Mouse (Mus musculus): ENCODE results near the gene Itga9. TPM values are rescaled to one million over a fixed set of nuclear protein-coding genes. Genes with fewer than 3 reads are reported as not detected.

Gene Itga9
- total and polyA plus RNA-seq, 2 experiments from 2014 or later: 0.99 to 3.3 TPM

DNA sequence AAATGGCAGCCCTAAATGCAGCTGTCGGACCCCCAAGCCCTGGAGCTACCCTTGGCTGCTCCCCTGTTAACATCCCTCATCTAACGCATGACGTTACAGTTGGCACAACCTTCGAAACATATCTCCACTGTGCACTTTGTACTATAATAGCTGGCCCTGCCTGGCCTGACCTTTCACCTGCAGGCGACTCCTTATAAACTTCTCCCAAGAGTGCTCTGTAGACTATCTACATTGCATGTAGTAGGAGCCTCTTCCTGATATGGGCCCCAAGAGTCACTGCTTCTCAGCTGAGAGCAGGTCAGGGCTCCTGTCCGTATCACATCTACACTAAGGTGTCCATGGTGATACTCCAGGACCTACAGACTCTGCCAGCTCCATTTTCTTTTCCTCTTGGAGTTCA, 199.2 kb downstream of the Itga9 start:
- no peak overlapping the region for H3K9ac ChIP-seq
- H3K27ac ChIP-seq (ENCODE audit: low read depth, low read length): no peak overlapping the region
- no peak overlapping the region for H3K4me3 ChIP-seq (ENCODE audit: low read depth, low read length)
- no peak overlapping the region for H3K4me2 ChIP-seq (ENCODE audit: low read depth)
- H3K36me3 ChIP-seq (ENCODE audit: insufficient read depth): no peaks in the 10 kb centered on the region
- DNase-seq (no peak), ATAC-seq (no peak)
- 91% methylated on average over 6 of the region's 6 CpGs for WGBS
- no peaks in the 10 kb centered on the region for H3K4me1 ChIP-seq (ENCODE audit: insufficient read depth)
- H3K27me3 ChIP-seq (ENCODE audit: insufficient read depth, low read length): no peaks in the 10 kb centered on the region
- TF ChIP-seq CTCF (IDR thresholded peaks at IDR 0.05; ENCODE audit: low read depth): no peak
- no peaks in the 10 kb centered on the region for H3K9me3 ChIP-seq (ENCODE audit: low read length)

DNA sequence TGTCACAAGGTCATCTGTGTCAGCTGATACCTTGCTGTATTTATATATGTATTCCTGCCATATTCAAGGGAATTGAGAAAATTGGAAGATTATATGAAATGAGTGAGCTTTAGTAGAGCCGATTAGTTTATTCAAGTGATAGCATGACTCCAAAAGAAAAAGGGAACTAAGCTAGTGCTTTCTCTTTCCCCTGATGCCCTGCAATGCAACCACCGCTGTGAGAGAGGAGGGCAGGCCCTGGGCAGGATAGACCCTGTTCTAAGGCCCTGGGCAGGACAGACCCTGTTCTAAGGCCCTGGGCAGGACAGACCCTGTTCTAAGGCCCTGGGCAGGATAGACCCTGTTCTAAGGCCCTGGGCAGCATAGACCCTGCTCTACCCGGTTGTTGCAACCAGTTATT, 201.2 kb downstream of the Itga9 start:
- Histone ChIP-seq H3K36me3 (ENCODE audit: insufficient read depth) (no peaks in the 10 kb centered on the region), H3K4me3 (ENCODE audit: low read depth, low read length) (no peak overlapping the region), H3K4me2 (ENCODE audit: low read depth) (no peak overlapping the region), H3K9me3 (ENCODE audit: low read length) (no peaks in the 10 kb centered on the region), H3K4me1 (ENCODE audit: insufficient read depth) (no peaks in the 10 kb centered on the region), H3K27ac (ENCODE audit: low read depth, low read length) (no peak overlapping the region), H3K27me3 (ENCODE audit: insufficient read depth, low read length) (no peaks in the 10 kb centered on the region), H3K9ac (no peak overlapping the region)
- TF ChIP-seq CTCF (IDR thresholded peaks at IDR 0.05; ENCODE audit: low read depth): no peak
- DNase-seq: no peak
- ATAC-seq: no peak
- 95% methylated on average over 3 of the region's 3 CpGs for WGBS

DNA sequence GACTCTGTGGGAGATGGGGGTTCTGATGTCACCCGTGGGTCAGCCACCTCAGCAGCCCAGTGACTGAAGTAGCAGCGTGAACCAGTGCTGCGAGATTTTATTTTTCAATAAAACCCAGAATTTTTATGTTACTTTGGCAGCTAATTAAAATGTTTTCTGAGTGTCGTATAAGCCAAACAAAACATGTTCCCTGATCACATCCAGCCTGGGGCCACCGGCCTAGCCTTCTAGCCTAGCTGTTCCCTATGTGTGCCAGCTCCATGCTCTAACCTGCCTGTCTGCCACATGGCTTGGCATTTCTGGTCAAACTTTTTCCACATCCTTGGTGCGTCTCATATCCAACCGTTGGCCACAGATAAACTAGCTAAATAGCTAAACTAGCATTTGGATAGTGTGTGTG, 205.7 kb downstream of the Itga9 start:
- H3K4me3 ChIP-seq (ENCODE audit: low read depth, low read length): no peak overlapping the region
- no peaks in the 10 kb centered on the region for H3K9me3 ChIP-seq (ENCODE audit: low read length)
- no peak overlapping the region for H3K27ac ChIP-seq (ENCODE audit: low read depth, low read length)
- WGBS: 78% methylated on average over 7 of the region's 7 CpGs
- ATAC-seq (no peak), DNase-seq (no peak)
- TF ChIP-seq CTCF (IDR thresholded peaks at IDR 0.05; ENCODE audit: low read depth): no peak
- H3K4me2 ChIP-seq (ENCODE audit: low read depth): no peak overlapping the region
- no peaks in the 10 kb centered on the region for H3K27me3 ChIP-seq (ENCODE audit: insufficient read depth, low read length)
- no peaks in the 10 kb centered on the region for H3K36me3 ChIP-seq (ENCODE audit: insufficient read depth)
- H3K9ac ChIP-seq: no peak overlapping the region
- no peaks in the 10 kb centered on the region for H3K4me1 ChIP-seq (ENCODE audit: insufficient read depth)

DNA sequence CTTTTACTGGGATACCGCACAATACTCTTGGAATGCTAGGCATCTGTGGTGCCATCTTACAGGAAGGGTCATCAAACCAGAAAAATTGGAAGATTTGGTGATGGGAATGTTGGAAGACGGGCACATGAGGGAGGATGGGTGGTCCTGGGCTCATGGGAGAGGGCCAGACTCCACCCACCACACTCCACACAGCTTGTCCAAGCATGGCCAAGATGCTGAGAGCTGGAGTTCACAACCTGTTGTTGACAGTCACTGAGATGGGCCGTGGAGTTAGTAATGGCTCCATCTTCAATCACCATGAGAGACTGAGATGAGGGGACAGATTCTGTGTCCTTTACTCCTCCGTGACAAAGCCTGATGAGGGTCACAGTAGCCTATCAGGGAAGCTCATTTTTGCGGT, 207.0 kb downstream of the Itga9 start:
- DNase-seq: no peak
- H3K4me3 ChIP-seq (ENCODE audit: low read depth, low read length): no peak overlapping the region
- no peak overlapping the region for H3K27ac ChIP-seq (ENCODE audit: low read depth, low read length)
- TF ChIP-seq CTCF (IDR thresholded peaks at IDR 0.05; ENCODE audit: low read depth): no peak
- no peaks in the 10 kb centered on the region for H3K4me1 ChIP-seq (ENCODE audit: insufficient read depth)
- no peak overlapping the region for H3K4me2 ChIP-seq (ENCODE audit: low read depth)
- no peaks in the 10 kb centered on the region for H3K27me3 ChIP-seq (ENCODE audit: insufficient read depth, low read length)
- no peak overlapping the region for H3K9ac ChIP-seq
- H3K9me3 ChIP-seq (ENCODE audit: low read length): no peaks in the 10 kb centered on the region
- ATAC-seq: no peak
- 86% methylated on average over 5 of the region's 5 CpGs for WGBS
- H3K36me3 ChIP-seq (ENCODE audit: insufficient read depth): no peaks in the 10 kb centered on the region

DNA sequence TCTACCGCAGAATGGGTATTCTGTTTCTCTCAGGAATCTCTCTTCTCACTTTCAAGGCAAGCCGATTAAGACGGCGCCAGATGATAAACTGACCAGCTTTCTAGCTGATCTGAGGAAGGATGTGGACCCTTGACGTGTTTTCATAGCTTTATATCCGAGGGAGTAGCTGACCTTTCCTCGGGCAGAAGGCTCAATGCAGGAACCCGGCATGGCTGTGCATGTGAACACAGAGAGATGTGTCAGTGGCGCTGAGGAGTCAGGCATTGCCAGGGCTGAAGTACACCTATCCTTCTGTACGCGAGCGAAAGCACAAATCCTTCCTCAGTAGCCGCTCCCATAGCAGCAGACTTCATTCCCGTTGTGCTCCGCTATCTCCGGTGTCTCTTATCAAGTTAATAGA, 207.6 kb downstream of the Itga9 start:
- Histone ChIP-seq H3K27me3 (ENCODE audit: insufficient read depth, low read length) (no peaks in the 10 kb centered on the region), H3K27ac (ENCODE audit: low read depth, low read length) (no peak overlapping the region), H3K4me1 (ENCODE audit: insufficient read depth) (no peaks in the 10 kb centered on the region), H3K9me3 (ENCODE audit: low read length) (no peaks in the 10 kb centered on the region), H3K4me3 (ENCODE audit: low read depth, low read length) (no peak overlapping the region), H3K36me3 (ENCODE audit: insufficient read depth) (no peaks in the 10 kb centered on the region), H3K4me2 (ENCODE audit: low read depth) (no peak overlapping the region), H3K9ac (no peak overlapping the region)
- DNase-seq (no peak), ATAC-seq (no peak)
- 92% methylated on average over 16 of the region's 16 CpGs for WGBS
- TF ChIP-seq CTCF (IDR thresholded peaks at IDR 0.05; ENCODE audit: low read depth): no peak

DNA sequence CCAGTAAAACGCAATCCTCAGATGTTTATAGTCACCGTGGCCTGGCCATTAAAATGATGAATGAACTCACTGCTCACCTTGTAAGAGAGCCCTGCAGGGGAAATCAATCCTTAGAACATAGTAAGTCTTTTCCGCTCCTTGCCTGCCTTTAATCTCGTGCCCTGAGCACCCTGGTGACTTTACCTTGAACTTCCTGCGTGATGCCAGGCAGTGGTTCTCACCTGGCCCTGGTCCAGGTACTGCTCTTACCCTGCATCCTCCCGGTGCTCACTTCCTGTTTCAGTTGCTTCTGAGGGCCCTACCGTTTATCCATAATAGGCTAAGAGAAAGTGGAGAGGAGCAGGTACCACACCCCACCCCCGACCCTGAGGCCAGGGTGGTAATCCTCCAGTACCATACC, 208.0 kb downstream of the Itga9 start:
- DNase-seq: no peak
- Histone ChIP-seq H3K27me3 (ENCODE audit: insufficient read depth, low read length) (no peaks in the 10 kb centered on the region), H3K4me2 (ENCODE audit: low read depth) (no peak overlapping the region), H3K4me3 (ENCODE audit: low read depth, low read length) (no peak overlapping the region), H3K9ac (no peak overlapping the region), H3K27ac (ENCODE audit: low read depth, low read length) (no peak overlapping the region), H3K36me3 (ENCODE audit: insufficient read depth) (no peaks in the 10 kb centered on the region), H3K9me3 (ENCODE audit: low read length) (no peaks in the 10 kb centered on the region), H3K4me1 (ENCODE audit: insufficient read depth) (no peaks in the 10 kb centered on the region)
- TF ChIP-seq CTCF (IDR thresholded peaks at IDR 0.05; ENCODE audit: low read depth): no peak
- WGBS: 81% methylated on average over 8 of the region's 8 CpGs
- no peak for ATAC-seq

DNA sequence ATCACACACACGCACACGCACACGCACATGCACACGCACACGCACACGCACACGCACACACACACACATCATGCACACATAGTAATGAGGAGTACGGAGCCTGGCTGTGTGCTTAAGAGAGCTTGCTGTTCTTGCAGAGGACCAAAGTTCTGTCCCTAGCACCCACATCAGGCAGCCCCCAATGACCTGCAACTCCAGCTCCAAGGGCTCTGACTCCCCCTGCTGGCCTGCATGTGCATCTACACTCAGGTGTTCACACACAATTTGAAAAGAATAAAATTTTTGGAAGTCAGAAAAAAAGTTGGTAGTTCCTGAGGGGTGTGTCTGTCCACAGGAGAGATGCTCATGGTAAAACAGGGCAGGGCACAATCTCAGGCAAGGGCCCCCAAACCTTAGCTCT, 209.1 kb downstream of the Itga9 start:
- 99% methylated on average over 8 of the region's 8 CpGs for WGBS
- no peaks in the 10 kb centered on the region for H3K36me3 ChIP-seq (ENCODE audit: insufficient read depth)
- no peak overlapping the region for H3K27ac ChIP-seq (ENCODE audit: low read depth, low read length)
- no peak overlapping the region for H3K9ac ChIP-seq
- no peaks in the 10 kb centered on the region for H3K27me3 ChIP-seq (ENCODE audit: insufficient read depth, low read length)
- no peaks in the 10 kb centered on the region for H3K9me3 ChIP-seq (ENCODE audit: low read length)
- no peak overlapping the region for H3K4me3 ChIP-seq (ENCODE audit: low read depth, low read length)
- no peak overlapping the region for H3K4me2 ChIP-seq (ENCODE audit: low read depth)
- DNase-seq (no peak), ATAC-seq (no peak)
- peak; percentile 34; the same call in 1 of the 2 replicates for TF ChIP-seq CTCF (IDR thresholded peaks at IDR 0.05; ENCODE audit: low read depth)
- H3K4me1 ChIP-seq (ENCODE audit: insufficient read depth): no peaks in the 10 kb centered on the region

DNA sequence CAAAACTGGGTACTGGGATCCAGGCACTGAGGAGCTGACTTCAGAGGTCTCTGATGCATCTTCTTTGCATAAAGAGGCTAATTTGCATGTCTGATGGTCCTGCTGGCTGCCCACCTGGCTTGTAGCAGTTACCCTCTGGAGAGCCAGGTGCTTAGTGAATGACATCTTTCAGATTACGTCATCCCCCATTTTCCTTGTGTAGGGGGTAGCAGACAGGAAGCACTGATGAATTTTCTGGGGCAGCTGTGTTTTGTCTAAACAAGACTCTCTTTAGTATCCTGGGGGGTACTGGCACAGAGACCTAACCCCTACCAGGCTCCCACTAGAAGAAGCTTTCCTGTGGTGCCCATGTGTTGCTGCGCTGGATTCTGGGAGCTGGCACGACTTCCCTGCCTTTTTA, 212.0 kb downstream of the Itga9 start:
- TF ChIP-seq CTCF (IDR thresholded peaks at IDR 0.05; ENCODE audit: low read depth): no peak
- H3K4me3 ChIP-seq (ENCODE audit: low read depth, low read length): no peak overlapping the region
- H3K4me1 ChIP-seq (ENCODE audit: insufficient read depth): no peaks in the 10 kb centered on the region
- H3K27ac ChIP-seq (ENCODE audit: low read depth, low read length): no peak overlapping the region
- H3K9me3 ChIP-seq (ENCODE audit: low read length): no peaks in the 10 kb centered on the region
- 48% methylated on average over 3 of the region's 3 CpGs for WGBS
- peak; percentile 20 for DNase-seq
- H3K9ac ChIP-seq: no peak overlapping the region
- ATAC-seq: peak; percentile 27; the same call in 1 of the 2 replicates
- no peaks in the 10 kb centered on the region for H3K27me3 ChIP-seq (ENCODE audit: insufficient read depth, low read length)
- H3K4me2 ChIP-seq (ENCODE audit: low read depth): no peak overlapping the region
- no peaks in the 10 kb centered on the region for H3K36me3 ChIP-seq (ENCODE audit: insufficient read depth)

Data from forebrain, postnatal 0 days (tissue).